Mouse (Mus musculus): ENCODE data around the gene Slc46a1. TPM values are rescaled to one million over a fixed set of nuclear protein-coding genes. Genes with fewer than 3 reads are reported as not detected.

The Slc46a1 gene
- polyA plus RNA-seq, 1 experiment from 2014 or later = 21.3 TPM

DNA sequence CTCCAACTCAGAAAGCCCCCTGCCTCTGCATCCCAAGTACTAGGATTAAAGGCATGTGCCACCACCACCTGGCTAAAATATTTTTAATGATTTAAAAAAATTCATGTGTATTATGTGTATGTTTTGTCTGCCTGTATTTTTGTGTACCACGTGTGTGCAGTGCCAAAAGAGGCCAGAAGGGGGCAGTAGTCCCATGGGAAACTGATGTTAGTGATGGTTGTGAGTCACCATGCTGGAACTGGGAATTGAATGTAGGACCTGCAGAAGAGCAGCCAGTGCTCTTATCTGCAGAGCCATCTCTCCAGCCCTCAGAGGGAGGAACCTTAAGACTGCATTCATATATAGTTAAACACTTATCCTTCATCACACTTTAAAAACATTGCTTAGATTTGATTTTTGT is 3.6 kb upstream of the Slc46a1 start:
- H3K4me3 ChIP-seq = no peak overlapping the region
- H3K4me2 ChIP-seq = no peak overlapping the region
- no peak overlapping the region for H3K9ac ChIP-seq
- no peaks in the 10 kb centered on the region for H3K9me3 ChIP-seq
- no peaks in the 10 kb centered on the region for H3K27me3 ChIP-seq
- H3K27ac ChIP-seq = no peak overlapping the region
- WGBS = 63% methylated on average over 1 of the region's 1 CpGs
- peaks cover 16% of the 10 kb centered on the region for H3K4me1 ChIP-seq
- no peak for ATAC-seq (ENCODE audit: insufficient number of reproducible peaks, low FRiP score, low TSS enrichment, low read depth)
- H3K36me3 ChIP-seq = no peaks in the 10 kb centered on the region

DNA sequence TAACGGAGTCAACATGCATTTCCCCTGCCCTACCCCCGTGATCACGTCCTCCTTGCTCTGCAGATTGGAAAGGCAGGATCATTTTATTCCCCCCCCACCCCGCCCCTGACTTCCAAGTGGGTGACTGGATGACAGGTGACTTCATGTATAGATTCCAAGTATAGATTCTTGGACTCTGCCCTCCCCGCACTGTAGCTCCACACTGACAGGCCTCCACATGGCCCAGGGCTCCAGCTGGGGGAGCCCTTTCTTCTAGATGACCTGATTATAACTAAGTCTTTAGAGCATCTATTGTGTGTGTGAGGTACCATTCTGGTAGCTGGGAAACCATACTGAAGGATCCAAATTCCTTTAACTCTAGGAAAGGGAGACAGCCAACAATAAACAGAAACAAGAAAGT is 2.8 kb upstream of the Slc46a1 start:
- Histone ChIP-seq H3K27ac (no peak overlapping the region), H3K9ac (no peak overlapping the region), H3K36me3 (no peaks in the 10 kb centered on the region), H3K27me3 (no peaks in the 10 kb centered on the region), H3K9me3 (no peaks in the 10 kb centered on the region), H3K4me2 (no peak overlapping the region), H3K4me1 (peaks cover 17% of the 10 kb centered on the region), H3K4me3 (no peak overlapping the region)
- no peak for ATAC-seq (ENCODE audit: insufficient number of reproducible peaks, low FRiP score, low TSS enrichment, low read depth)
- WGBS = 58% methylated on average over 5 of the region's 5 CpGs

DNA sequence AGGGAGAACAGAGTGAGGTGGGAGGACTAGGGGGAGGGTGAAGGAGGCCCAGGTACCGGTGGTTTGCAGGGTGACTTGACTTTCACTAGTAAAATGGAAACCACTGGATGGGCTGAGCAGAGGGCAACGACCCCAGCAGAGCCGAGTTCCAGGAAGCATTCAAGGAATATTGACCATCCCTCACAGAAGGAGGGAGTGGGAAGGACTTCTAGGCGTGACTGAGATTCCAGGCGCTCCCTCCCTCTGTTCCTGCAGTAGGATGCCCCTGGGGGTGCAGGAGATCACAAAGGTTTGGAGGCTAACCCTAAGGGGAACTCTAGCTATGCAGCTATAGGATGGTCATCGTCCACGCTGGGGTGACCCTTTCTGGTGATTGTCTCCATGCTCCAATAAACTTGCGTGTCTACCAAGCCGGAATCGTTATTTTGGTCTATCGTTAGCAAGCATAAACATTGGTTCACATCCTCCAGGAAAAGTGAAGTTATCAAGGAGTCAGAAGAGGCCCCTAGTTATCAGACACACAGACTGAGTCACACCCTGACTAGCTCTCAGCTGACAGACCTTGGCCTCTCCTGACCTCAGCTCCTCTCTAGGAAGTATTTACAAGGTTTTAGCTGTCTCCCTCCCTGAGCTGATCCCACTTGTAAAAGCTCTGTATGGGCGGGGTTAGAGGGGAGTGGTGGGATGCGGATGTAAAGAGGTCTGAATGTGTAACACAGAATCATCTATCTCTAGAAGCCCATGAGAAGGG is 2.0 kb upstream of the Slc46a1 start:
- ATAC-seq (ENCODE audit: insufficient number of reproducible peaks, low FRiP score, low TSS enrichment, low read depth) = no peak
- 48% methylated on average over 13 of the region's 13 CpGs for WGBS

DNA sequence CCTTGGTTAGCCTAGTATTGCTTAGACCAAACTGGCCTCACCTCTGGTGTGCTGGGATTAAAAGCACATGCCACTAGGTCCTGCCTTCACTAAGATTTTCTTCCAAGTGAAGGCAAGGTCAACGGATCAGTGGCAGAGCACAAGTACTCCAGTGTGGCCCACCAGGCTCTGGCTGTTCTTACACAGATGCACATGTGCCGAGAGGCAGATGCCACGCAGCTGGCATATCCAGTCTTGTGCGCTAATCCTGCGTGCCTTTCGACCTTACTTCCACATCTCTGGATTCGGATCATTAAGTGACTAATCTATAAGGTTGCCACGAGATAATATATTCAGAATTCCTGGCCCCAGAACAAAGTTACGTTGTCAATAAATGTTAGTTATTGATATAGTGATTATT is 381 bp upstream of the Slc46a1 start:
- Histone ChIP-seq H3K4me3 (peak overlapping the region; percentile 67), H3K4me2 (peak overlapping the region; percentile 76), H3K9ac (peak overlapping the region; percentile 52; the same call in 1 of the 2 replicates), H3K36me3 (0 out of 2 replicates have a peak, but pooled peaks cover 2% of the 10 kb centered on the region), H3K27me3 (no peaks in the 10 kb centered on the region), H3K27ac (peak overlapping the region; percentile 94), H3K4me1 (peaks cover 17% of the 10 kb centered on the region), H3K9me3 (no peaks in the 10 kb centered on the region)
- WGBS = 31% methylated on average over 9 of the region's 9 CpGs
- ATAC-seq (ENCODE audit: insufficient number of reproducible peaks, low FRiP score, low TSS enrichment, low read depth) = no peak

More for the DNA sequence above, 2.0 kb upstream of the Slc46a1 start:
- Histone ChIP-seq H3K27me3 (no peaks in the 10 kb centered on the region), H3K27ac (no peak overlapping the region), H3K9ac (no peak overlapping the region), H3K9me3 (no peaks in the 10 kb centered on the region), H3K4me3 (no peak overlapping the region), H3K4me2 (no peak overlapping the region), H3K36me3 (no peaks in the 10 kb centered on the region), H3K4me1 (peaks cover 17% of the 10 kb centered on the region)

DNA sequence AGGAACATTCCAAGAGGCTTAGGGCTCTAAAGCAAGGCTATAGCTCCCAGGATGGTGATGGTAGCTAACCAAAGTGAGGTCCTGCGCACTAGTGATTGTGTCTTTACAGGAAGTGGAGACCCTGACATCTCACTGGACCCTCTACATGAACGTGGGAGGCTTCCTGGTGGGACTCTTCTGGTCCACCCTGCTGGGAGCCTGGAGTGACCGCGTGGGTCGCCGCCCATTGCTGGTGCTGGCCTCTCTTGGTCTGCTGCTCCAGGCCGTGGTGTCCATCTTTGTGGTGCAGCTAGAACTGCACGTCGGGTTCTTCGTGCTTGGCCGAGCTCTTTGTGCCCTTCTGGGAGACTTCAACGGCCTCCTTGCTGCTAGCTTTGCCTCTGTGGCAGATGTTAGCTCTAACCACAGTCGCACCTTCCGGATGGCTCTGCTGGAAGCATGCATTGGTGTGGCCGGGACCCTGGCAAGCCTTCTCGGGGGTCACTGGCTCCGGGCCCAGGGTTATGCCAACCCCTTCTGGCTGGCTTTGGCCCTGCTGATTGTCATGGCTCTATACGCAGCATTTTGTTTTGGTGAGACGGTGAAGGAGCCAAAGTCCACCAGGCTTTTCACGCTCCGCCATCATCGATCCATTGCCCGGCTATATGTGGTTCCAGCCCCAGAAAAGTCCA is 880 bp downstream of the Slc46a1 start:
- Histone ChIP-seq H3K36me3 (peaks cover 9% of the 10 kb centered on the region; the same call in 1 of the 2 replicates), H3K9ac (peak overlapping the region; percentile 52; the same call in 1 of the 2 replicates), H3K4me1 (peaks cover 17% of the 10 kb centered on the region), H3K27me3 (no peaks in the 10 kb centered on the region), H3K9me3 (no peaks in the 10 kb centered on the region), H3K27ac (peak overlapping the region; percentile 94), H3K4me2 (peak overlapping the region; percentile 76), H3K4me3 (peak overlapping the region; percentile 67)
- peak; percentile 15; the same call in 1 of the 2 replicates for ATAC-seq (ENCODE audit: insufficient number of reproducible peaks, low FRiP score, low TSS enrichment, low read depth)
- 71% methylated on average over 23 of the region's 23 CpGs for WGBS

DNA sequence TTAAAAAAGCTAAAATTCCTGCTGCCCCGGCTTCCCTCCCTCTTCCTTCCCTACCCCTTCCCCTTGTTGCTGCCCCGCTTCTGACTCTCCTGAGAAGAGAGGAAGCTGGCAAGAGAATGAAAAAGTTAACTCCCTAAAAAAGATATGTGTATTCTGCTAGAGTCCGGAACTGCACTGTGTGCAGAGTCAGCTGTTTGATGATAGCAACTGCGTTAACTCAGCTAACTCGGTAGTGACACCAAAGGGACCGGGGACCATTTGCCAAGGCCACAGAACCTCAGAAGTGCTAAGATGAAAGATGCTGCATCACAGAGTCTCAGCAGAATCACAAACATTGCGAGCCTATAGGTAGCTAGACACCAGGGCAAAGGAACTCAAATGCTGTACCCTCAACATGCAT is 2.0 kb downstream of the Slc46a1 start:
- no peak for ATAC-seq (ENCODE audit: insufficient number of reproducible peaks, low FRiP score, low TSS enrichment, low read depth)
- Histone ChIP-seq H3K4me3 (no peak overlapping the region), H3K4me1 (peaks cover 17% of the 10 kb centered on the region), H3K36me3 (peaks cover 14% of the 10 kb centered on the region; the same call in 1 of the 2 replicates), H3K27ac (no peak overlapping the region), H3K9me3 (no peaks in the 10 kb centered on the region), H3K9ac (no peak overlapping the region), H3K4me2 (no peak overlapping the region), H3K27me3 (no peaks in the 10 kb centered on the region)
- 68% methylated on average over 7 of the region's 7 CpGs for WGBS

DNA sequence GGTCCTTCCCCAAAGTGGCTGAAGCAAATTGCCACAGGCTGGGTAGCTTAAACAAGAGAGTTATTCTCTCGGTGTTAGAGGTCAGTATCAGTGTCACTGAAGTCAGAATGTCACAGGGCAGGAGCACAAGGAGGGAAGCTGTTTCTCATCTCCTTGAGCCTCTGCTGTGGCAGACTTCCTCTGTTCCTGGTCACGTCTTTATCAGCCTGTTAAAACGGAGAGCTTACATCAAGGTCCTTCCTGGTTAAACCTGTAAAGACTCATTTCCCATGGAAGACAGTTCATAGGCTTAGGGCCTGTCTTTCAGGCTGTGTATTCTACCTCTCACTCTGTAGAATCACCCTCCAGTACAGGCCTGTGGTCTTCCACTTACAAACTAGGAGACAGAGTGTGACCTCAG is 2.4 kb downstream of the Slc46a1 start:
- no peak for ATAC-seq (ENCODE audit: insufficient number of reproducible peaks, low FRiP score, low TSS enrichment, low read depth)
- WGBS = 57% methylated on average over 3 of the region's 3 CpGs
- Histone ChIP-seq H3K4me3 (no peak overlapping the region), H3K27me3 (no peaks in the 10 kb centered on the region), H3K27ac (peak overlapping the region; percentile 22; the same call in 1 of the 2 replicates), H3K4me1 (peaks cover 17% of the 10 kb centered on the region), H3K36me3 (peaks cover 14% of the 10 kb centered on the region; the same call in 1 of the 2 replicates), H3K4me2 (no peak overlapping the region), H3K9ac (no peak overlapping the region), H3K9me3 (no peaks in the 10 kb centered on the region)

DNA sequence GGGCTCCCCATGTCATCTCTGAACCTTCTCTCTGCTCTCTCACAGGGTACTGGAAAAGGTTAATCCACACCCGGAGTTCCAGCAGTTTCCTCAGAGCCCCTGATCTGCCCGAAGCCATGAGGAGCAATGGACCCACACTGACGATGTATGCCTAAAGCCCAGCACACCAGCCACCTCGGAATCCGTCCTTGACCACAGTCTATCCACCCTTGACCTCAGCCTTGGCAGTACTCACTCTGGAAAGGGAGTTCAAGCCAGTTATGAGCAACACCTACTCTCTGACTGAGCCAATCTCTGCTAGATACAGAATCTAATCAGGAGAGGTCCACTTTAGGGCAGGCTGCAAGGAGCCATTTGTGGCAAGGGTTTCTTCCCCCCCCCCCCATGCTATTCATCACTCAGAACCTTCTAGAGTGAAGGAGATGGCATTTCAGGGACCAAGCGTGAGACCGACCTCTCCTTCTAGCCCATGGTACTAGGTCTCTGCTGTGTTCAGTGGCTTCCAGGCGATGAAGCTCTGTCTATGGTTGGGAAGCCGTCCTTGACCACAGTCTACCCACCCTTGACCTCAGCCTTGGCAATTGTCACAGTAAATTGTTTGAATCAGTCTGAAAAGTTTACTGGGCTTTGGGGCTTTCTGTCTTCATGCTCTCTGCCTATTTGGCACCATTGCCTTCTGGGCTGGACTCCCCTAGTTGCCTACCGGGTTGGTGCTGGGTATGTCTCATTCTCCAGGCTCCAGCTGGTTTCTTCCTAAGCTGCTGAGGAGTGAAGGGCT is 6.0 kb downstream of the Slc46a1 start:
- no peaks in the 10 kb centered on the region for H3K9me3 ChIP-seq
- H3K4me1 ChIP-seq = peaks cover 5% of the 10 kb centered on the region
- no peak overlapping the region for H3K4me2 ChIP-seq
- ATAC-seq (ENCODE audit: insufficient number of reproducible peaks, low FRiP score, low TSS enrichment, low read depth) = no peak
- H3K27ac ChIP-seq = no peak overlapping the region
- H3K36me3 ChIP-seq = peaks cover 14% of the 10 kb centered on the region; the same call in 1 of the 2 replicates
- whole genome bisulfite sequencing = 89% methylated on average over 10 of the region's 10 CpGs
- no peak overlapping the region for H3K4me3 ChIP-seq
- no peaks in the 10 kb centered on the region for H3K27me3 ChIP-seq
- no peak overlapping the region for H3K9ac ChIP-seq

DNA sequence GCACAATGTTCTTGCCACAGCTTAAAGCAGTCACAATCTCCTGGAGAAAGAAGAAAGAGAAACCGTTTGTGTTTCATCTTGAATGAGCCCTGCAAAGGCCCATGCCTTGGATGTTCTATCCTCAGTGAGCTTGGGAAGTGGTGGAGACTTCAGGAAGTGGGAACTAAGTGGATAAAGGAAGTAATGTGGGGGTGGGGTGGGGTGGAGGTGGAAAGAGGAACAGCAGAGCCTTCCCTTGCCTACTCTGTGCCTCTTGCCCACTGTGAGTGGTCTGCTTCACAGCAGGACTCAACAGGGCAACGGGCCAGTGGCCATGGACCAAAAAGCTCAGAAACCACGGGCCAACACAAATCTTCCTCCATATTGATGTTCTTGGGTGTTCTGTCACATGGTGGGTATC is 9.8 kb downstream of the Slc46a1 start:
- Histone ChIP-seq H3K27me3 (no peaks in the 10 kb centered on the region), H3K4me2 (no peak overlapping the region), H3K4me3 (no peak overlapping the region), H3K9ac (no peak overlapping the region), H3K9me3 (no peaks in the 10 kb centered on the region), H3K4me1 (no peaks in the 10 kb centered on the region), H3K27ac (no peak overlapping the region), H3K36me3 (peaks cover 12% of the 10 kb centered on the region; the same call in 1 of the 2 replicates)
- no peak for ATAC-seq (ENCODE audit: insufficient number of reproducible peaks, low FRiP score, low TSS enrichment, low read depth)
- 82% methylated on average over 3 of the region's 3 CpGs for WGBS

DNA sequence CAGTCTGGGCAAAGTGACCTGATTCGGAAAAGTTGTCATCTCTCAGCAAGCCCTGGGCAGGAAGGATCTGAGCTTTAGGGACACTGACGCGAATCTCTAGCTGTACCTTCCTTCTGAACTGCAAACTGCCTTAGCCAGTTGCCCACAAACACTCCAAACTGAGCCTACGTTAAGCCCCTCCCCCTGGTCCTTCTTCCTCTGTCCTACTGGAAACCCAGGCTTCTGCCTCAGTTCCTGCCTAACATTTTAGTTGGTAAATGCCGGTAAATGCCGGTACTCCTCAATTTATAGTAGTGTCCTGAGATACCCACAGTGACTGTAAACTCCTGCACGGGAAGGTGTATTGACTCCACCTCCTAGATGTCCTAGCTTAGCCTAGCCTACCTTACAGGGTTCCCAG is 18.1 kb downstream of the Slc46a1 start:
- H3K4me1 ChIP-seq = no peaks in the 10 kb centered on the region
- 48% methylated on average over 7 of the region's 7 CpGs for WGBS
- H3K9me3 ChIP-seq = no peaks in the 10 kb centered on the region
- H3K27me3 ChIP-seq = peaks cover 43% of the 10 kb centered on the region
- ATAC-seq (ENCODE audit: insufficient number of reproducible peaks, low FRiP score, low TSS enrichment, low read depth) = no peak
- H3K27ac ChIP-seq = no peak overlapping the region
- no peak overlapping the region for H3K4me3 ChIP-seq
- no peak overlapping the region for H3K9ac ChIP-seq
- no peak overlapping the region for H3K4me2 ChIP-seq
- H3K36me3 ChIP-seq = no peaks in the 10 kb centered on the region

DNA sequence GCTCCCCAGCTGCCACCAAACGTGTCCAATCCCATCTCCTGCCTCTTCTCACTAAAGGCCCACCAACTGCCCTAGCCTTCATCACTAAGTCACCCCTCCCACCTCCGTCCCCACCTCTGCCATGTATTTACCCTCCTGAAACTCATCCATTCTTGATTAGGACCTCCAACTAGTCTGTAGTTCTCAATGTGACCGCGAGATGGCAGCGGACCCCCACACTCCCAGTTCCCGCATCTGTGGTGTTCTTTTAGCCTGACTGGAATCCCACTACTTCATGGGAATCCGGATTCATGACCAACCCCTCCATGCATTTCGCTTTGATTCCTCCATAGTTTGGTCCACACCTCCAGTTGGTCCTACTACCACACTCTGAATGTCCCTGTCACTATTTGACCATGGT is 22.7 kb downstream of the Slc46a1 start:
- H3K9ac ChIP-seq = no peak overlapping the region
- no peak overlapping the region for H3K4me2 ChIP-seq
- H3K36me3 ChIP-seq = no peaks in the 10 kb centered on the region
- H3K4me3 ChIP-seq = no peak overlapping the region
- 4% methylated on average over 8 of the region's 8 CpGs for WGBS
- peaks cover 6% of the 10 kb centered on the region for H3K4me1 ChIP-seq
- no peak overlapping the region for H3K27ac ChIP-seq
- H3K9me3 ChIP-seq = no peaks in the 10 kb centered on the region
- peaks cover 72% of the 10 kb centered on the region for H3K27me3 ChIP-seq
- ATAC-seq (ENCODE audit: insufficient number of reproducible peaks, low FRiP score, low TSS enrichment, low read depth) = no peak

Data from limb, embryonic 15.5 days (tissue).